17 mouse cellular contexts compared by ENCODE assay signal in genomic region chr13:112426265-112427135, GRCm38 (mm10). TPM values are rescaled to one million over a fixed set of nuclear protein-coding genes. Genes with fewer than 3 reads are reported as not detected.
DNase-seq lines count a peak whose midpoint lies in the region; ATAC-seq lines count a peak whose summit lies in the region.
"Had no signal": no experiment of that assay in that cellular context is flagged by ENCODE, and none has a peak within 500 bp of the region (broad histone marks: within the 10 kb centered on the region; RNA-seq: fewer than 3 reads in every experiment).

No protein-coding gene starts in this region.

- no peak for ATAC-seq in heart, embryonic 12.5 days (ENCODE audit: insufficient number of reproducible peaks, low FRiP score)
- ATAC-seq in neural tube, embryonic 15.5 days (ENCODE audit: low FRiP score) = no peak
- no peak for ATAC-seq in hindbrain, embryonic 12.5 days (ENCODE audit: low FRiP score)
- ATAC-seq: hindbrain, postnatal 0 days; midbrain, embryonic 16.5 days; Patski had no signal

- peak overlapping the region; percentile 96 for H3K27ac ChIP-seq in heart, embryonic 12.5 days (ENCODE audit: poor library complexity, severe bottlenecking)
- H3K27ac ChIP-seq in neural tube, embryonic 15.5 days (replicated peaks) = no peak overlapping the region
- H3K27ac ChIP-seq in hindbrain, embryonic 12.5 days = no peak overlapping the region
- H3K27ac ChIP-seq: gastrocnemius, adult 2 months; hindbrain, postnatal 0 days had no signal

- H3K27me3 ChIP-seq in heart, embryonic 12.5 days (replicated peaks) = no peaks in the 10 kb centered on the region
- H3K27me3 ChIP-seq in neural tube, embryonic 15.5 days (replicated peaks) = no peaks in the 10 kb centered on the region
- H3K27me3 ChIP-seq in hindbrain, embryonic 12.5 days = no peaks in the 10 kb centered on the region
- H3K27me3 ChIP-seq: Patski had no signal

- 0 out of 2 replicates have a peak, but pooled peaks cover 3% of the 10 kb centered on the region for H3K9me3 ChIP-seq in heart, embryonic 12.5 days (replicated peaks)
- H3K9me3 ChIP-seq in neural tube, embryonic 15.5 days (replicated peaks) = no peaks in the 10 kb centered on the region
- H3K9me3 ChIP-seq in hindbrain, embryonic 12.5 days (replicated peaks) = no peaks in the 10 kb centered on the region; the same call in 1 of the 2 replicates

- H3K4me1 ChIP-seq in heart, embryonic 12.5 days (replicated peaks) = peaks cover 34% of the 10 kb centered on the region
- H3K4me1 ChIP-seq in neural tube, embryonic 15.5 days = peaks cover 4% of the 10 kb centered on the region; the same call in 1 of the 2 replicates
- H3K4me1 ChIP-seq in hindbrain, embryonic 12.5 days = peaks cover 7% of the 10 kb centered on the region; the same call in 1 of the 2 replicates

- H3K36me3 ChIP-seq in heart, embryonic 12.5 days = no peaks in the 10 kb centered on the region
- no peaks in the 10 kb centered on the region for H3K36me3 ChIP-seq in neural tube, embryonic 15.5 days
- H3K36me3 ChIP-seq in hindbrain, embryonic 12.5 days = no peaks in the 10 kb centered on the region

- DNase-seq in heart, postnatal 4 days = no peak
- DNase-seq in CD4-positive helper T cell, adult 2 months (ENCODE audit: low read depth, low spot score) = peak; percentile 71
- DNase-seq in T-cell, adult 2 months (ENCODE audit: low spot score) = peak; percentile 44
- DNase-seq in naive thymus-derived CD4-positive, alpha-beta T cell, adult 2 months (ENCODE audit: low read depth) = peak; percentile 77
- DNase-seq in testis, postnatal 14 days (ENCODE audit: low spot score) = no peak
- DNase-seq: adrenal gland, postnatal 10 days; cerebellum, postnatal 10 days; gastrocnemius, adult 2 months; kidney, postnatal 14 days; liver; right cerebral cortex, adult 18-20 months had no signal

- WGBS in heart, embryonic 12.5 days = 33% methylated on average over 13 of the region's 13 CpGs
- WGBS in neural tube, embryonic 15.5 days = 79% methylated on average over 13 of the region's 13 CpGs
- WGBS in hindbrain, embryonic 12.5 days = 68% methylated on average over 13 of the region's 13 CpGs

- no peak overlapping the region for H3K9ac ChIP-seq in heart, embryonic 12.5 days
- H3K9ac ChIP-seq in neural tube, embryonic 15.5 days (replicated peaks) = no peak overlapping the region
- H3K9ac ChIP-seq in hindbrain, embryonic 12.5 days = no peak overlapping the region

- H3K4me2 ChIP-seq in heart, embryonic 12.5 days = peak overlapping the region; percentile 20; the same call in 1 of the 2 replicates
- H3K4me2 ChIP-seq in neural tube, embryonic 15.5 days = no peak overlapping the region
- no peak overlapping the region for H3K4me2 ChIP-seq in hindbrain, embryonic 12.5 days (replicated peaks)

- no peak overlapping the region for H3K4me3 ChIP-seq in heart, embryonic 12.5 days
- no peak overlapping the region for H3K4me3 ChIP-seq in neural tube, embryonic 15.5 days (replicated peaks)
- no peak overlapping the region for H3K4me3 ChIP-seq in hindbrain, embryonic 12.5 days
- H3K4me3 ChIP-seq: gastrocnemius, adult 2 months had no signal

RNA-seq across cellular contexts. Expression of gene Il6st, which starts 37.4 kb away (rescaled TPM):
- 79.3 and 84.2 TPM in 2 replicates for polyA plus RNA-seq in heart, embryonic 12.5 days (2016; fragmentation: Nextera tagmentation; extraction: Ambion mirVana)
- 100 to 1,000 TPM; 149 to 157 TPM for total RNA-seq in heart, postnatal 4 days (2021)
- 25.2 and 25.6 TPM in 2 replicates for polyA plus RNA-seq in neural tube, embryonic 15.5 days (2015; fragmentation: Nextera tagmentation; extraction: Ambion mirVana)
- 40.4 and 53.4 TPM in 2 replicates for polyA plus RNA-seq in hindbrain, embryonic 12.5 days (2016; fragmentation: Nextera tagmentation; extraction: Ambion mirVana)

Comparison
In these comparisons a context has a peak if more than half of its experiments do, and no peak if none do; other contexts are left out.
1. DNase-seq: peak in CD4-positive helper T cell, adult 2 months (single experiment), T-cell, adult 2 months (single experiment) and naive thymus-derived CD4-positive, alpha-beta T cell, adult 2 months (single experiment); none in heart, postnatal 4 days (single experiment) and testis, postnatal 14 days (single experiment).